Mouse (Mus musculus): ENCODE measurements around the gene Pccb. TPM values are rescaled to one million over a fixed set of nuclear protein-coding genes. Genes with fewer than 3 reads are reported as not detected.

The Pccb gene
- polyA plus RNA-seq, 1 experiment, result 20.9 TPM

GRCm38 (mm10) chr9:101005866-101006265 is 28.8 kb downstream of the Pccb start:
- no peak for DNase-seq (ENCODE audit: low read depth in 1 of 2, low spot score in 2 of 2)
- WGBS, result 83% methylated on average over 4 of the region's 4 CpGs

GRCm38 (mm10) chr9:101003302-101003701 is 31.4 kb downstream of the Pccb start:
- Histone ChIP-seq H3K27me3 (ENCODE audit: control insufficient read depth, insufficient read depth, low read length) (no peaks in the 10 kb centered on the region), H3K4me1 (ENCODE audit: control insufficient read depth, insufficient read depth, insufficient read length) (no peaks in the 10 kb centered on the region), H3K4me3 (ENCODE audit: extremely low read depth, insufficient read depth, insufficient read length) (no peak overlapping the region), H3K36me3 (ENCODE audit: control insufficient read depth, insufficient read depth, low read length) (no peaks in the 10 kb centered on the region), H3K27ac (ENCODE audit: insufficient read depth, low read length) (no peak overlapping the region)
- no peak for DNase-seq (ENCODE audit: low read depth in 1 of 2, low spot score in 2 of 2)
- WGBS, result 96% methylated on average over 5 of the region's 5 CpGs
- TF ChIP-seq CTCF (IDR thresholded peaks at IDR 0.05; ENCODE audit: extremely low read depth, insufficient read depth, insufficient read length, insufficient replicate concordance) (no peak), POLR2A (IDR thresholded peaks at IDR 0.05; ENCODE audit: low read depth, low read length) (no peak)

More at GRCm38 (mm10) chr9:101005866-101006265, 28.8 kb downstream of the Pccb start:
- Histone ChIP-seq H3K4me3 (ENCODE audit: extremely low read depth, insufficient read depth, insufficient read length) (no peak overlapping the region), H3K27ac (ENCODE audit: insufficient read depth, low read length) (no peak overlapping the region), H3K36me3 (ENCODE audit: control insufficient read depth, insufficient read depth, low read length) (no peaks in the 10 kb centered on the region), H3K27me3 (ENCODE audit: control insufficient read depth, insufficient read depth, low read length) (no peaks in the 10 kb centered on the region), H3K4me1 (ENCODE audit: control insufficient read depth, insufficient read depth, insufficient read length) (no peaks in the 10 kb centered on the region)
- TF ChIP-seq CTCF (IDR thresholded peaks at IDR 0.05; ENCODE audit: extremely low read depth, insufficient read depth, insufficient read length, insufficient replicate concordance) (no peak), POLR2A (IDR thresholded peaks at IDR 0.05; ENCODE audit: low read depth, low read length) (no peak)

DNA sequence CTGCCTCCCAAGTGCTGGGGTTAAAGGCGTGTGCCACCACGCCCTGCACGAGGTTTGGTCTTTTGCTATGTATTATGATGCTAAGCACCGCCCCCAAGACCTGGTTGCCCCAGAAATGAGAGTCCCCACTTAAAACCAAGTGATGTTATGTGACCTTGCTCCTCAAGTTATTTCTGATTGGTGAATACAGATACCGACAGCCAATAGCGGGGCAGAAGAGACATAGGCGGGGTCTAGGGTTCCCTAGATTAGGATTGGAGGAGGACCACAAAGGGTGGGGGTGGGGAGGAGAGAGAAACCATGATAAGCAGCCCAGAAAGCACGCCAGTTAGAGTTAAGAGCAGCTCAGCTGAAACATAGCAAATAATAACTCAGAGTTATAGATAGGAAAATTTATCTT is 31.9 kb downstream of the Pccb start:
- H3K4me1 ChIP-seq (ENCODE audit: control insufficient read depth, insufficient read depth, insufficient read length), result no peaks in the 10 kb centered on the region
- no peak overlapping the region for H3K27ac ChIP-seq (ENCODE audit: insufficient read depth, low read length)
- H3K27me3 ChIP-seq (ENCODE audit: control insufficient read depth, insufficient read depth, low read length), result no peaks in the 10 kb centered on the region
- no peak for DNase-seq (ENCODE audit: low read depth in 1 of 2, low spot score in 2 of 2)
- no peak overlapping the region for H3K4me3 ChIP-seq (ENCODE audit: extremely low read depth, insufficient read depth, insufficient read length)
- no peaks in the 10 kb centered on the region for H3K36me3 ChIP-seq (ENCODE audit: control insufficient read depth, insufficient read depth, low read length)
- TF ChIP-seq CTCF (IDR thresholded peaks at IDR 0.05; ENCODE audit: extremely low read depth, insufficient read depth, insufficient read length, insufficient replicate concordance), result no peak
- no peak for TF ChIP-seq POLR2A (IDR thresholded peaks at IDR 0.05; ENCODE audit: low read depth, low read length)
- WGBS, result 94% methylated on average over 8 of the region's 8 CpGs

- WGBS, result 97% methylated on average over 4 of the region's 4 CpGs
- DNase-seq (ENCODE audit: low read depth in 1 of 2, low spot score in 2 of 2), result no peak
- Histone ChIP-seq H3K4me1 (ENCODE audit: control insufficient read depth, insufficient read depth, insufficient read length) (no peaks in the 10 kb centered on the region), H3K36me3 (ENCODE audit: control insufficient read depth, insufficient read depth, low read length) (no peaks in the 10 kb centered on the region), H3K27ac (ENCODE audit: insufficient read depth, low read length) (no peak overlapping the region), H3K4me3 (ENCODE audit: extremely low read depth, insufficient read depth, insufficient read length) (no peak overlapping the region), H3K27me3 (ENCODE audit: control insufficient read depth, insufficient read depth, low read length) (no peaks in the 10 kb centered on the region)
- TF ChIP-seq CTCF (IDR thresholded peaks at IDR 0.05; ENCODE audit: extremely low read depth, insufficient read depth, insufficient read length, insufficient replicate concordance) (no peak), POLR2A (IDR thresholded peaks at IDR 0.05; ENCODE audit: low read depth, low read length) (no peak)
Observed at GRCm38 (mm10) chr9:101002053-101002452, 32.6 kb downstream of the Pccb start.

- no peaks in the 10 kb centered on the region for H3K27me3 ChIP-seq (ENCODE audit: control insufficient read depth, insufficient read depth, low read length)
- TF ChIP-seq POLR2A (IDR thresholded peaks at IDR 0.05; ENCODE audit: low read depth, low read length) (no peak), CTCF (IDR thresholded peaks at IDR 0.05; ENCODE audit: extremely low read depth, insufficient read depth, insufficient read length, insufficient replicate concordance) (no peak)
- H3K4me3 ChIP-seq (ENCODE audit: extremely low read depth, insufficient read depth, insufficient read length), result no peak overlapping the region
- no peaks in the 10 kb centered on the region for H3K4me1 ChIP-seq (ENCODE audit: control insufficient read depth, insufficient read depth, insufficient read length)
- 82% methylated on average over 2 of the region's 2 CpGs for WGBS
- peaks cover 2% of the 10 kb centered on the region; the same call in 1 of the 2 replicates for H3K36me3 ChIP-seq (ENCODE audit: control insufficient read depth, insufficient read depth, low read length)
- no peak for DNase-seq (ENCODE audit: low read depth in 1 of 2, low spot score in 2 of 2)
- H3K27ac ChIP-seq (ENCODE audit: insufficient read depth, low read length), result no peak overlapping the region
Observed at GRCm38 (mm10) chr9:100997138-100997537, 37.6 kb downstream of the Pccb start.

- Histone ChIP-seq H3K4me1 (ENCODE audit: control insufficient read depth, insufficient read depth, insufficient read length) (no peaks in the 10 kb centered on the region), H3K27ac (ENCODE audit: insufficient read depth, low read length) (no peak overlapping the region), H3K36me3 (ENCODE audit: control insufficient read depth, insufficient read depth, low read length) (peaks cover 3% of the 10 kb centered on the region; the same call in 1 of the 2 replicates), H3K27me3 (ENCODE audit: control insufficient read depth, insufficient read depth, low read length) (no peaks in the 10 kb centered on the region), H3K4me3 (ENCODE audit: extremely low read depth, insufficient read depth, insufficient read length) (no peak overlapping the region)
- 78% methylated on average over 4 of the region's 4 CpGs for WGBS
- no peak for DNase-seq (ENCODE audit: low read depth in 1 of 2, low spot score in 2 of 2)
- no peak for TF ChIP-seq CTCF (IDR thresholded peaks at IDR 0.05; ENCODE audit: extremely low read depth, insufficient read depth, insufficient read length, insufficient replicate concordance)
- no peak for TF ChIP-seq POLR2A (IDR thresholded peaks at IDR 0.05; ENCODE audit: low read depth, low read length)
Observed at GRCm38 (mm10) chr9:100993937-100994336, 40.8 kb downstream of the Pccb start.

DNA sequence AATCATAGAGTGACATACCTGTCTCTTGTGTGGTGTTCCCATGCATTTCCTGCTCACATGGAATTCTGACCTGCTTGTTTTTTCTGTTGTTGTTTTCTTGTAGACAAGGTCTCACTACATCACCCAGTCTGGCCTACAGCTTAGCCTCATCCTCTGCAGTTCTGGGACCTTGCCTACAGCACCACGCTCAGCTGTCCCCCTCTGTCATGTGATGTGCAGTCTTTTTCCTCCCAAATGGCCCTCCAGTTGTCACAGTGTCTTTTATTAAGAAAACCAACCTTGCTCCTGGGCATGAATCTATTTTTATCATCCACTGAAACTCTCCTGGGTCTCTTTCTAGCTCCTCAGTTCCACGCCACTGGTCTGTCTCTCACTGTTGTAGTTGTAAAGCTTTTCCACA is 42.5 kb downstream of the Pccb start:
- Histone ChIP-seq H3K27me3 (ENCODE audit: control insufficient read depth, insufficient read depth, low read length) (no peaks in the 10 kb centered on the region), H3K27ac (ENCODE audit: insufficient read depth, low read length) (no peak overlapping the region), H3K4me1 (ENCODE audit: control insufficient read depth, insufficient read depth, insufficient read length) (no peaks in the 10 kb centered on the region), H3K36me3 (ENCODE audit: control insufficient read depth, insufficient read depth, low read length) (peaks cover 5% of the 10 kb centered on the region), H3K4me3 (ENCODE audit: extremely low read depth, insufficient read depth, insufficient read length) (no peak overlapping the region)
- no peak for DNase-seq (ENCODE audit: low read depth in 1 of 2, low spot score in 2 of 2)
- TF ChIP-seq POLR2A (IDR thresholded peaks at IDR 0.05; ENCODE audit: low read depth, low read length) (no peak), CTCF (IDR thresholded peaks at IDR 0.05; ENCODE audit: extremely low read depth, insufficient read depth, insufficient read length, insufficient replicate concordance) (no peak)
- 93% methylated on average over 2 of the region's 2 CpGs for WGBS
